Mouse (Mus musculus) limb, embryonic 11.5 days (tissue): Measurements from ENCODE around the gene Satb2. TPM values are rescaled to one million over a fixed set of nuclear protein-coding genes. Genes with fewer than 3 reads are reported as not detected.

Source experiments
- ATAC-seq: fragments of 200-750 bp; cut with Nextera tagmentation; 2 replicates; pipeline ENCODE4 v1.8.0; 2017; ENCODE audit warnings: low read depth; ENCODE audit not compliant: insufficient number of reproducible peaks, low FRiP score, low TSS enrichment
- DNase-seq: peaks from one replicate; pipeline ENCODE4 v3.0.0-alpha.2; 2015; ENCODE audit warnings: low spot score
- H3K27ac ChIP-seq: fragments of 300-500 bp; sonication (generic); replicated peaks from 2 replicates; pipeline ENCODE4 v1.5.1; 2014; ENCODE audit warnings: low read depth, mild to moderate bottlenecking, low read length
- H3K27me3 ChIP-seq: fragments of 300-500 bp; sonication (generic); 2 replicates; pipeline ENCODE4 v1.6.1; 2014; ENCODE audit warnings: mild to moderate bottlenecking, low read length, mixed read lengths; ENCODE audit not compliant: control insufficient read depth, insufficient read depth
- H3K36me3 ChIP-seq: fragments of 300-500 bp; sonication (generic); 2 replicates; pipeline ENCODE4 v1.6.1; 2014; ENCODE audit warnings: mild to moderate bottlenecking, low read length, moderate library complexity, mixed read lengths; ENCODE audit not compliant: control insufficient read depth, insufficient read depth
- H3K4me1 ChIP-seq: fragments of 300-500 bp; sonication (generic); 2 replicates; pipeline ENCODE4 v1.6.1; 2014; ENCODE audit warnings: low read length, mixed read lengths; ENCODE audit not compliant: control insufficient read depth, insufficient read depth
- H3K4me2 ChIP-seq: fragments of 300-500 bp; sonication (generic); 2 replicates; pipeline ENCODE4 v1.6.1; 2014; ENCODE audit warnings: low read depth, mild to moderate bottlenecking, moderate library complexity; ENCODE audit not compliant: severe bottlenecking
- H3K4me3 ChIP-seq: fragments of 300-500 bp; sonication (generic); 2 replicates; pipeline ENCODE4 v1.5.1; 2014; ENCODE audit warnings: low read depth, low read length
- H3K9ac ChIP-seq: fragments of 300-500 bp; sonication (generic); 2 replicates; pipeline ENCODE4 v1.6.1; 2014; ENCODE audit warnings: mild to moderate bottlenecking, low read length
- H3K9me3 ChIP-seq: fragments of 300-500 bp; sonication (generic); 2 replicates; pipeline ENCODE4 v1.6.1; 2016; ENCODE audit warnings: low read length; ENCODE audit not compliant: control insufficient read depth
- WGBS: fragments of 180-500 bp; shearing (Covaris S2); extraction: QIAGEN DNeasy Blood & Tissue Kit; methylation state at CpG from one replicate; pipeline ENCODE4 v1.1.7; 2014; 5-methylcytosine and 5-hydroxymethylcytosine counted together
- polyA plus RNA-seq: library from polyadenylated mRNA; unstranded; fragments of >200 nt; fragmentation: Nextera tagmentation; extraction: Ambion mirVana; gene quantifications from 2 replicates; pipeline ENCODE4 v1.2.1, GENCODE M21; 2014

Gene Satb2
- polyA plus RNA-seq, 1 experiment from 2014 or later, result 1.5 TPM

DNA sequence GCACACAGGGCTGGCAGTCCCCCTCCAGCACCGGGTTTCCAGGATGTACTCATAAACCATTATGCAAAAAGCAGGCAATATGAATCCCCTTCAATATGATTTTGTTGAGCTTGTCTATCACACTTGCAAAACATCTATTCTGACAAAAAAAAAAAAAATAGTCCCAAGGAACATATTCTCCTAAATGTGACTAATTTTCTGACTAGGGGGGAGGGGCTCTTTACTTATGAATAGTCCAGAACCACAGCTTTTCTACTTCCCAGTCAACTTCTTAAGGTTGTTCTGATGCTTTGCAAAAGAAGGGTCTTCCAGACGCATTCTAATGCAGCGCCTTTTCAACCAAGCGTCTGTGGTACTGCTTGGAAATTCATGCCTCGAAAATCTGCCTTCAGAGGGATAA is 155.7 kb downstream of the Satb2 start:
- ATAC-seq, result no peak
- no peak for DNase-seq
- H3K4me2 ChIP-seq, result no peak overlapping the region
- H3K9ac ChIP-seq, result no peak overlapping the region
- no peak overlapping the region for H3K27ac ChIP-seq
- H3K36me3 ChIP-seq, result no peaks in the 10 kb centered on the region
- H3K27me3 ChIP-seq, result no peaks in the 10 kb centered on the region
- no peak overlapping the region for H3K4me3 ChIP-seq
- H3K4me1 ChIP-seq, result no peaks in the 10 kb centered on the region
- 91% methylated on average over 5 of the region's 5 CpGs for WGBS
- H3K9me3 ChIP-seq, result no peaks in the 10 kb centered on the region

DNA sequence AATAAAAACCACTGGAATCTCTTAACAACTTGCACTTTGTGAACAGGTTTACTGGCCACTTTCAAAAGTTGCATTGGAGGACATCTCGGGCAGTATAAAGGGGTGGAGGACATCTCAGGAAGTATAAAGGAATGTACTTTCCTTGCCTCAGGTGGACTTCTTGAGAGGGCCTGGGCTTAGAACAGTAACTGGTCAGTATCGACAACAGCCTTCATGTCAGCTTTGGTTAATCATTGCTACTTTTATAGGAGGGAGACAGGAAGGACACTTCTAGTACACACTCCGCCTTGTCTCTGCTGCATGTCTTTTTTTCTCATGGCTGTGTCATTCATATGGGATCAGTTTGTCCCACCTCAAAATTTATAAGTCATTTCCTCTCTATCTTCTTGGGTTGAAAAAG is 156.4 kb downstream of the Satb2 start:
- Histone ChIP-seq H3K4me1 (no peaks in the 10 kb centered on the region), H3K36me3 (no peaks in the 10 kb centered on the region), H3K4me2 (no peak overlapping the region), H3K4me3 (no peak overlapping the region), H3K9ac (no peak overlapping the region), H3K27ac (no peak overlapping the region), H3K9me3 (no peaks in the 10 kb centered on the region), H3K27me3 (no peaks in the 10 kb centered on the region)
- no peak for ATAC-seq
- no peak for DNase-seq
- 87% methylated on average over 3 of the region's 3 CpGs for WGBS

DNA sequence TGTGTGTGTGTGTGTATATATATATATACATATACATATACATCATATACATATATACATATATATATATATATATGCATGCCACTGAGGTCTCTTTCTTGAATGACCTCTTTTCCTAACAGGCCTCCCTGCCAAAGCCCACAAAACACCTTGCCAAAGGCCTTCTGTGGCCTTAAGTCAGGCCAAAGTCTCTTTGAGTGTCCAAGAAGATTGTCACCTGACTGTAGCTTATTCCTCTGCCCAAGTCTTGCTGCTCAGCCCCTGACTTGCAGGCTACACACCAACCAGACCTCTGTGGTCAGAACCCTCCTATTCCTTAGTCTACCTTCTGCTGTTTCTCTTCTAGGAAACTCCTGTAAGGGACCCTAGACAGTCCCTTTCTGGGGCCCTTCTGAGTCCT is 164.9 kb downstream of the Satb2 start:
- ATAC-seq (no peak), DNase-seq (no peak)
- no peak overlapping the region for H3K4me3 ChIP-seq
- no peaks in the 10 kb centered on the region for H3K36me3 ChIP-seq
- H3K9ac ChIP-seq, result no peak overlapping the region
- no peak overlapping the region for H3K27ac ChIP-seq
- no peaks in the 10 kb centered on the region for H3K4me1 ChIP-seq
- H3K9me3 ChIP-seq, result no peaks in the 10 kb centered on the region
- no peaks in the 10 kb centered on the region for H3K27me3 ChIP-seq
- no peak overlapping the region for H3K4me2 ChIP-seq

DNA sequence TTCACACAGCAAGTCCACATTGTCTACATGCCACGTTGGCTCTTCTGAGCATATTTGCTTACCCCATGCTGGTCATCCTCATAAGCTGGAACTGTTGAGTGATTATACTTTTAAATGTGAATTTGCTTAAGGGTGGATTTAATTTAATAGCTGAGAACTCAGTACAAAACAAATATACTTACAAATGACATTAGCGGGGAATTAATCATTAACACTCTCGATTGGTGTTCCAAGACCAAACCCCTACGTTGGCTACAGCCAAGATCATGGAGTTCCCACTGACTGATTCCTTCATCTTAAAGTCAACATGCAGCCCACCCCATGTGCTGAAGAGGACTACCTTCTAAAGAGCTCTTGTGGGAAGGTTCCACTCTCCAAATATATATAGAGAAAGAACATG is 165.5 kb downstream of the Satb2 start:
- H3K4me1 ChIP-seq, result no peaks in the 10 kb centered on the region
- H3K27me3 ChIP-seq, result no peaks in the 10 kb centered on the region
- no peaks in the 10 kb centered on the region for H3K36me3 ChIP-seq
- DNase-seq (no peak), ATAC-seq (no peak)
- H3K4me2 ChIP-seq, result no peak overlapping the region
- no peaks in the 10 kb centered on the region for H3K9me3 ChIP-seq
- no peak overlapping the region for H3K9ac ChIP-seq
- no peak overlapping the region for H3K4me3 ChIP-seq
- 93% methylated on average over 4 of the region's 4 CpGs for WGBS
- no peak overlapping the region for H3K27ac ChIP-seq

DNA sequence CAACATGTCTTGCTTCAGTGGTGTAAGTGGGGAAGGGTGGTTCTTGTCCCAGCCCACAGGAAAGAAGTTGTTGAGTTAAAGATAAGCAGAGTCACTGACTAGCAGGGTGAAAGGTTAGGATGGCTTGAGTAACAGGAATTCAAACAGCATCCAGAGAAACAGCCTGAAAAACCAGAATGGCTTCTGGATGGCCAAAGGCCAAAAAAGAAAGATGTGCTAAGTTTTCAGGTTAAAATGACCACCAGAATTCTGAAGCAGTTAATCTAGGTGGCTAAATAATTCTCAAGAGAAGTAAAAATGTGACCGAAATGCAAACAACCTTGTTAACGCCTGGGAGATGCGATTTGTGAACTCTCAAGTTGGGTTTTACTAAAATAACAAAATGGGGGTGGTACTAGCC is 167.0 kb downstream of the Satb2 start:
- Histone ChIP-seq H3K27ac (no peak overlapping the region), H3K4me2 (no peak overlapping the region), H3K36me3 (no peaks in the 10 kb centered on the region), H3K4me1 (no peaks in the 10 kb centered on the region), H3K9ac (no peak overlapping the region), H3K27me3 (no peaks in the 10 kb centered on the region), H3K4me3 (no peak overlapping the region), H3K9me3 (no peaks in the 10 kb centered on the region)
- ATAC-seq (no peak), DNase-seq (no peak)
- 83% methylated on average over 3 of the region's 3 CpGs for WGBS

DNA sequence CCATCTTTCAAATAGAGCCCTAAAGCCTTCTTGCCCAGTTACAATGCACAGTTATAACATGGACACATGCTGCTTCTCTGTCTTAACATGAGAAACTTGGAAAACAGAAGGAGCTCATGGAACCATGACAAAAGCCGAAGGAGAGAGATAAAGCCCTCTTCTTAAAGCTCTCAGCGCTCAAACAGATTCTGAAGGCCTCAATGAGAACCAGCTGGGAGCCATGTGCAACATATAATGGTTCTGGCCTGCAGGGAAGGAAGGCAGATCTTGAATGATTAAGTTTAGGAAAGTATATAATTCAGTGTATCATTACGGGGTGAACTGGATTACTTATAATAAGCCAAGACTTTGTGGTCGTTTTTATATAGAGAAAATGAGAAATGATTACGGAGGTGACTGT is 172.4 kb downstream of the Satb2 start:
- Histone ChIP-seq H3K9me3 (no peaks in the 10 kb centered on the region), H3K4me2 (no peak overlapping the region), H3K27ac (no peak overlapping the region), H3K9ac (no peak overlapping the region), H3K36me3 (no peaks in the 10 kb centered on the region), H3K4me1 (no peaks in the 10 kb centered on the region), H3K4me3 (no peak overlapping the region), H3K27me3 (no peaks in the 10 kb centered on the region)
- ATAC-seq (no peak), DNase-seq (no peak)
- WGBS, result 69% methylated on average over 5 of the region's 5 CpGs

DNA sequence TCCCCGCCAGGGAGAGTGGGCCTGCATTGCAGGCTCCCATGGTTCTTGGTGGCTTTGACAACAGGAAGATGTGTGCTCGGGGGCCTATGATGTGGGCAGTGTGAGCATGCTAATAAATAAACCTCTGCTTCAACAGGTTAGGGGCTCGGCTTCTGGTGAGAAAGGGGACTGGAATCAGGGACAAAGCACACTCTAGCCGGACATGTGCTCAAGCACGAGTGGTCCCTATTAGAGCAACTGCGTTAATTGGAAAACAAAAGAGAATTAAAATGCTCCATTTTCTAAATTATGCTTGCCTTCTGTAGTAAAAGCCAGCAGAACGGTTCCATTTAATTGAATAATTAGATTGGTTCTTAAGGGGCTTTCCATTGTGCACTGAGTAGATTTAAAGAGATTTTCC is 177.8 kb downstream of the Satb2 start:
- H3K4me1 ChIP-seq, result no peaks in the 10 kb centered on the region
- H3K27ac ChIP-seq, result no peak overlapping the region
- no peak overlapping the region for H3K9ac ChIP-seq
- H3K4me3 ChIP-seq, result no peak overlapping the region
- peak; percentile 23 for DNase-seq
- no peaks in the 10 kb centered on the region for H3K9me3 ChIP-seq
- 74% methylated on average over 7 of the region's 7 CpGs for WGBS
- ATAC-seq, result no peak
- no peak overlapping the region for H3K4me2 ChIP-seq
- H3K36me3 ChIP-seq, result no peaks in the 10 kb centered on the region
- H3K27me3 ChIP-seq, result no peaks in the 10 kb centered on the region

DNA sequence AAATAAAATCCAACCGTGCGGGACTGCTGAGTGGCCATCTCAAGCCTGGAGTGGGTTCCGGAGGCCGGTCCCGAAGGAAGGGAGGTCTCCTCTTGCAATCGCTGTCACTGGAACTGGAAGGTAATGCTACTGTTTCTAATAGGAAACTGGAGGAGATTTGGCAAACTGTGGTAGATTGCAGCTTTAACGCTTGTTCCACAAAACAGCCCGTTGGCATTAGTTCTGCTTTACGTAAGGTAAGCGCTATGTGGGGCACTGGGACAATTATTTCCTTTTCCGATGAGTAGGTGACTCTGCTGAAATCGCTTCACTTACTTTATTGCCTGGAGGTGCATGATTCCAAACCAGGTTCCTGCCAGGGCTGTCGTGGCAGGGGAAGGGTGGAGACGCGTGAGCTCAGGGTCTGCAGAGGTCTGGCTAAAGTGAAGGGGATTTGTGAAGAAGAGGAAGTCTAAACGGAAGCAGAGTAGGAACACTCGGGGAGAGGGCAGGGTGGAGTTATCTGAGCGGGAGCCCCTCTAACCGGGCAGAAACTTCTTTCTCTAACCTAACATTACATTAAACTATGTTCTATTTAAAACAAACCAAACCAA is 183.3 kb downstream of the Satb2 start:
- ATAC-seq (no peak), DNase-seq (no peak)
- Histone ChIP-seq H3K27ac (no peak overlapping the region), H3K27me3 (no peaks in the 10 kb centered on the region), H3K4me1 (no peaks in the 10 kb centered on the region), H3K9me3 (no peaks in the 10 kb centered on the region), H3K4me3 (no peak overlapping the region), H3K4me2 (no peak overlapping the region), H3K9ac (no peak overlapping the region), H3K36me3 (no peaks in the 10 kb centered on the region)
- 82% methylated on average over 19 of the region's 19 CpGs for WGBS

DNA sequence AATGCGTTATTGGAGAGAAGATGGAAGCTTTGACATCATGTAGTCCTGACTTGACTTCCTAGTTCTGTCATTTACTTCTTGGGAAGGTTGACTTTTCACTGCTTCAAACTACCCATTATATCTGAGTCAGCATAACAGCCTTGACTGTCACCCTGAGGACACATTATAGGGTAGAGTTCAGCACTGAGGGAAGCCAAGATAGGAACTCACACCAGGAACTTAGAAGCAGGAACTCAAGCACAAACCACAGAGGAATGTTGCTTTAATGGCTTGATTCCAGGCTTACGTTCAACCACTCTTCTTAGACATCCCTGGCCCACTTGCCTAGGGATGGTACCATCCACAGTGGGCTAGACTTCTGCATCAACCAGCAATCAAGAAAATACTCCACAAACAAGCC is 188.8 kb downstream of the Satb2 start:
- ATAC-seq (no peak), DNase-seq (no peak)
- Histone ChIP-seq H3K36me3 (no peaks in the 10 kb centered on the region), H3K9ac (no peak overlapping the region), H3K4me3 (no peak overlapping the region), H3K27me3 (no peaks in the 10 kb centered on the region), H3K4me1 (no peaks in the 10 kb centered on the region), H3K9me3 (no peaks in the 10 kb centered on the region), H3K27ac (no peak overlapping the region), H3K4me2 (no peak overlapping the region)
- 85% methylated on average over 2 of the region's 2 CpGs for WGBS
